ENCODE assay signal across 8 mouse cellular contexts in the genomic region with DNA sequence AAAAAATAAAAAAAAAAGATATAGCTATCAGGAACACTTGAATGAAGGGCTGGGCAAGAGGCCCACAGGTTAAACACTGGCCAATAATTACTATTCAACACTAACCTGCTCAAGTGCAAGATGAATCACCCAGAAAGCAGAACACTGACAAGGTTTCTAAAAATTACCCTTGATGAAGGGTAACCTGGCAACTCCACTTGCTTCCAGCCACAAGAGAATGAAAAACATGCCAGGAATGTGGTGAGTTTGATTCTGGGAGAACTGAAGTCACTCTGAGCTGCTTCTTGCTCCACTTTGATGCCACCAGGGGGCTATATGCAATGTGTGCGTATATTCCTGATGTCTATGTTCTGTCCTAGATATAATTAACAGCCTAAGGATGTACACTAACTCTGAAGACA. TPM values are rescaled to one million over a fixed set of nuclear protein-coding genes. Genes with fewer than 3 reads are reported as not detected.
A peak's percentile ranks its signal among the peaks of the same experiment; 100 is the strongest.
DNase-seq lines count a peak whose midpoint lies in the region; ATAC-seq and TF ChIP-seq lines count a peak whose summit lies in the region.

No protein-coding gene starts in this region.

- H3K27ac ChIP-seq in liver, postnatal 0 days (ENCODE audit: low read depth) = no peak overlapping the region
- no peak overlapping the region for H3K27ac ChIP-seq in liver, embryonic 12.5 days

- TF ChIP-seq CTCF in liver, postnatal 0 days (IDR thresholded peaks at IDR 0.05; ENCODE audit: low read depth) = peak; percentile 47

- no peaks in the 10 kb centered on the region for H3K36me3 ChIP-seq in liver, postnatal 0 days (replicated peaks; ENCODE audit: insufficient read depth, low read length)
- H3K36me3 ChIP-seq in liver, embryonic 12.5 days = peaks cover 8% of the 10 kb centered on the region

- no peaks in the 10 kb centered on the region for H3K9me3 ChIP-seq in liver, postnatal 0 days (ENCODE audit: low read length)
- no peaks in the 10 kb centered on the region for H3K9me3 ChIP-seq in liver, embryonic 12.5 days (replicated peaks)

- no peak overlapping the region for H3K4me3 ChIP-seq in liver, postnatal 0 days (ENCODE audit: low read depth, low read length)
- H3K4me3 ChIP-seq in liver, embryonic 12.5 days = no peak overlapping the region

- WGBS in liver, postnatal 0 days (ENCODE audit: insufficient replicate concordance) = 37% methylated on average over 1 of the region's 1 CpGs
- 43% methylated on average over 1 of the region's 1 CpGs for WGBS in liver, embryonic 12.5 days (ENCODE audit: insufficient replicate concordance)

- no peak overlapping the region for H3K9ac ChIP-seq in liver, postnatal 0 days (replicated peaks)
- H3K9ac ChIP-seq in liver, embryonic 12.5 days = no peak overlapping the region

- TF ChIP-seq EP300 in liver, postnatal 0 days (IDR thresholded peaks at IDR 0.05; ENCODE audit: low read depth) = no peak

- no peak overlapping the region for H3K4me2 ChIP-seq in liver, postnatal 0 days (ENCODE audit: low read depth, low read length)
- no peak overlapping the region for H3K4me2 ChIP-seq in liver, embryonic 12.5 days

- no peak for ATAC-seq in liver, postnatal 0 days
- ATAC-seq in liver, embryonic 12.5 days = no peak
- no peak for ATAC-seq in granulocyte monocyte progenitor cell, adult 5-6 weeks (replicated peaks; ENCODE audit: poor library complexity, severe bottlenecking)

- H3K4me1 ChIP-seq in liver, postnatal 0 days (ENCODE audit: insufficient read depth) = peaks cover 15% of the 10 kb centered on the region
- H3K4me1 ChIP-seq in liver, embryonic 12.5 days = peaks cover 34% of the 10 kb centered on the region

- H3K27me3 ChIP-seq in liver, postnatal 0 days (ENCODE audit: insufficient read depth, low read length) = no peaks in the 10 kb centered on the region
- peaks cover 16% of the 10 kb centered on the region for H3K27me3 ChIP-seq in liver, embryonic 12.5 days (replicated peaks)

- no peak for DNase-seq in liver, postnatal 0 days
- DNase-seq in brain, adult 2 months (ENCODE audit: low read depth, low spot score) = peak; percentile 44
- peak; percentile 40 for DNase-seq in heart, postnatal 4 days
- DNase-seq in mesoderm, embryonic 11.5 days (ENCODE audit: low read depth, low spot score) = peak; percentile 77
- DNase-seq in adrenal gland, adult 8-10 months = no peak
- DNase-seq in left cerebral cortex, adult 8-10 months (ENCODE audit: low spot score in 2 of 2) = no peak

RNA-seq across cellular contexts. Expression of gene Zfp367, which starts 2.2 kb away (rescaled TPM):
- polyA plus RNA-seq in liver, postnatal 0 days (2015; fragmentation: Nextera tagmentation; extraction: Ambion mirVana) = 9.8 and 11.7 TPM in 2 replicates
- 26.1 and 27.2 TPM in 2 replicates for polyA plus RNA-seq in liver, embryonic 12.5 days (2016; fragmentation: Nextera tagmentation; extraction: Ambion mirVana)
- 10 to 100 TPM; 46.8 to 50.8 TPM for total RNA-seq in heart, postnatal 4 days (2021)
- 10 to 100 TPM; 18.7 to 25.5 (median 23.4) TPM for total RNA-seq in adrenal gland, adult 8-10 months (2022)
- 23.9 and 35.8 TPM in 2 replicates for total RNA-seq in granulocyte monocyte progenitor cell, adult 5-6 weeks (2014; fragmentation: Nextera tagmentation)
- 45.3 and 50.9 TPM in 2 replicates for total RNA-seq in granulocyte monocyte progenitor cell, adult 5-6 weeks (2017)
- total RNA-seq in left cerebral cortex, adult 8-10 months (2022) = 10 to 100 TPM; 24.5 to 27.7 (median 25.8) TPM

RNA-seq across cellular contexts. Expression of gene Habp4, which starts 6.5 kb away (rescaled TPM):
- polyA plus RNA-seq in liver, postnatal 0 days (2015; fragmentation: Nextera tagmentation; extraction: Ambion mirVana) = 9.0 and 11.9 TPM in 2 replicates
- polyA plus RNA-seq in liver, embryonic 12.5 days (2016; fragmentation: Nextera tagmentation; extraction: Ambion mirVana) = 14.0 TPM in 2 replicates
- total RNA-seq in heart, postnatal 4 days (2021) = 10 to 100 TPM; 63.7 to 64.7 TPM
- 10 to 100 TPM; 33.4 to 57.7 (median 43.0) TPM for total RNA-seq in adrenal gland, adult 8-10 months (2022)
- 6.7 and 7.5 TPM in 2 replicates for total RNA-seq in granulocyte monocyte progenitor cell, adult 5-6 weeks (2014; fragmentation: Nextera tagmentation)
- 1.7 and 7.7 TPM in 2 replicates for total RNA-seq in granulocyte monocyte progenitor cell, adult 5-6 weeks (2017)
- 100 to 1,000 TPM; 194 to 218 (median 205) TPM for total RNA-seq in left cerebral cortex, adult 8-10 months (2022)

RNA-seq across cellular contexts. Expression of gene Slc35d2, which starts 26.0 kb away (rescaled TPM):
- 11.8 TPM in 2 replicates for polyA plus RNA-seq in liver, postnatal 0 days (2015; fragmentation: Nextera tagmentation; extraction: Ambion mirVana)
- 3.0 and 3.6 TPM in 2 replicates for polyA plus RNA-seq in liver, embryonic 12.5 days (2016; fragmentation: Nextera tagmentation; extraction: Ambion mirVana)
- 1 to 10 TPM; 3.2 to 3.3 TPM for total RNA-seq in heart, postnatal 4 days (2021)
- total RNA-seq in adrenal gland, adult 8-10 months (2022) = 10 to 100 TPM in 3 of 4 experiments, 1 to 10 TPM in 1; 6.9 to 10.6 (median 10.3) TPM
- 1.6 TPM in 1 of 2 replicates, not detected in the other for total RNA-seq in granulocyte monocyte progenitor cell, adult 5-6 weeks (2014; fragmentation: Nextera tagmentation)
- 5.8 and 6.7 TPM in 2 replicates for total RNA-seq in granulocyte monocyte progenitor cell, adult 5-6 weeks (2017)
- 1 to 10 TPM in 2 of 4 experiments, under 1 TPM in 2; 0.46 to 2.2 (median 1.2) TPM for total RNA-seq in left cerebral cortex, adult 8-10 months (2022)

Comparison
In these comparisons a context has a peak if more than half of its experiments do, and no peak if none do; other contexts are left out.
1. DNase-seq: peak in brain, adult 2 months (single experiment), heart, postnatal 4 days (single experiment) and mesoderm, embryonic 11.5 days (single experiment); none in liver, postnatal 0 days (single experiment), adrenal gland, adult 8-10 months (single experiment) and left cerebral cortex, adult 8-10 months (0 of 2).